Mouse (Mus musculus) heart, postnatal 0 days (tissue): Measurements from ENCODE around the gene Kitl. TPM values are rescaled to one million over a fixed set of nuclear protein-coding genes. Genes with fewer than 3 reads are reported as not detected.

ENCODE experiments used
- ATAC-seq: fragments of 200-750 bp; cut with Nextera tagmentation; 2 replicates; pipeline ENCODE4 v1.8.0; 2017; ENCODE audit warnings: low read depth, moderate number of reproducible peaks, moderate library complexity; ENCODE audit not compliant: insufficient read depth
- DNase-seq: peaks from one replicate; pipeline ENCODE4 v3.0.0-alpha.2; 2016; ENCODE audit warnings: low spot score
- H3K27ac ChIP-seq: fragments of 300-500 bp; sonication (generic); 2 replicates; pipeline ENCODE4 v1.5.1; 2014; ENCODE audit warnings: low read depth, mild to moderate bottlenecking
- H3K27me3 ChIP-seq: fragments of 300-500 bp; sonication (generic); 2 replicates; pipeline ENCODE4 v1.6.1; 2014; ENCODE audit warnings: low read length, mixed read lengths; ENCODE audit not compliant: control insufficient read depth, insufficient read depth
- H3K36me3 ChIP-seq: fragments of 300-500 bp; sonication (generic); replicated peaks from 2 replicates; pipeline ENCODE4 v1.6.1; 2014; ENCODE audit warnings: low read length, mixed read lengths; ENCODE audit not compliant: control insufficient read depth, insufficient read depth
- H3K4me1 ChIP-seq: fragments of 300-500 bp; sonication (generic); 2 replicates; pipeline ENCODE4 v1.6.1; 2014; ENCODE audit warnings: antibody characterized with exemption; ENCODE audit not compliant: control insufficient read depth, insufficient read depth
- H3K4me2 ChIP-seq: fragments of 300-500 bp; sonication (generic); 2 replicates; pipeline ENCODE4 v1.6.1; 2014; ENCODE audit warnings: low read depth, mild to moderate bottlenecking, low read length, moderate library complexity
- H3K4me3 ChIP-seq: fragments of 300-500 bp; sonication (generic); 2 replicates; pipeline ENCODE4 v1.5.1; 2014; ENCODE audit warnings: low read depth, low read length
- H3K9ac ChIP-seq: fragments of 300-500 bp; sonication (generic); replicated peaks from 2 replicates; pipeline ENCODE4 v1.6.1; 2014; ENCODE audit warnings: low read depth, low read length, mixed read lengths
- H3K9me3 ChIP-seq: fragments of 300-500 bp; sonication (generic); replicated peaks from 2 replicates; pipeline ENCODE4 v1.6.1; 2016; ENCODE audit warnings: low read length; ENCODE audit not compliant: control insufficient read depth
- CTCF ChIP-seq: IDR thresholded peaks from 2 replicates; pipeline ENCODE4 v1.5.1; 2016; ENCODE audit warnings: antibody characterized with exemption, control low read depth, low read depth
- EP300 ChIP-seq: IDR thresholded peaks from 2 replicates; pipeline ENCODE4 v1.6.1; 2016; ENCODE audit warnings: antibody characterized with exemption, low read depth
- WGBS: fragments of 180-500 bp; shearing (Covaris S2); extraction: QIAGEN DNeasy Blood & Tissue Kit; methylation state at CpG from one replicate; pipeline ENCODE4 v1.1.7; 2014; 5-methylcytosine and 5-hydroxymethylcytosine counted together
- polyA plus RNA-seq: library from polyadenylated mRNA; unstranded; fragments of >200 nt; fragmentation: Nextera tagmentation; extraction: Ambion mirVana; gene quantifications from 2 replicates; pipeline ENCODE4 v1.2.1, GENCODE M21; 2015
- total RNA-seq: library from RNA; depleted of rRNA; stranded (reverse); fragments of >200 nt; gene quantifications from 2 replicates; pipeline ENCODE4 v1.2.3, GENCODE M21; 2014; ENCODE audit warnings: low replicate concordance

Kitl gene
- total and polyA plus RNA-seq, 2 experiments from 2014 or later = 18.5 to 23.7 TPM

GRCm38 (mm10) chr10:99986745-99987144, 28.7 kb upstream of the Kitl start:
- 66% methylated on average over 8 of the region's 8 CpGs for WGBS
- DNase-seq (no peak), ATAC-seq (no peak)
- Histone ChIP-seq H3K27ac (no peak overlapping the region), H3K27me3 (no peaks in the 10 kb centered on the region), H3K9me3 (no peaks in the 10 kb centered on the region), H3K4me1 (no peaks in the 10 kb centered on the region), H3K9ac (no peak overlapping the region), H3K4me3 (no peak overlapping the region), H3K4me2 (no peak overlapping the region; the same call in 1 of the 2 replicates), H3K36me3 (no peaks in the 10 kb centered on the region)
- TF ChIP-seq EP300 = no peak
- TF ChIP-seq CTCF = no peak

GRCm38 (mm10) chr10:99989758-99990157, 25.7 kb upstream of the Kitl start:
- Histone ChIP-seq H3K9me3 (no peaks in the 10 kb centered on the region), H3K4me1 (no peaks in the 10 kb centered on the region), H3K9ac (no peak overlapping the region), H3K4me3 (no peak overlapping the region), H3K27ac (no peak overlapping the region), H3K27me3 (no peaks in the 10 kb centered on the region), H3K4me2 (no peak overlapping the region), H3K36me3 (no peaks in the 10 kb centered on the region)
- TF ChIP-seq CTCF (no peak), EP300 (no peak)
- DNase-seq (no peak), ATAC-seq (no peak)

- no peaks in the 10 kb centered on the region for H3K9me3 ChIP-seq
- no peaks in the 10 kb centered on the region for H3K4me1 ChIP-seq
- no peak for TF ChIP-seq CTCF
- no peak for TF ChIP-seq EP300
- DNase-seq = no peak
- H3K9ac ChIP-seq = no peak overlapping the region
- H3K4me2 ChIP-seq = no peak overlapping the region
- no peaks in the 10 kb centered on the region for H3K36me3 ChIP-seq
- no peak overlapping the region for H3K4me3 ChIP-seq
- no peaks in the 10 kb centered on the region for H3K27me3 ChIP-seq
- 35% methylated on average over 9 of the region's 9 CpGs for WGBS
- H3K27ac ChIP-seq = no peak overlapping the region
- ATAC-seq = no peak
Measured at GRCm38 (mm10) chr10:99992121-99992520, 23.3 kb upstream of the Kitl start.

- Histone ChIP-seq H3K4me2 (no peak overlapping the region), H3K4me3 (no peak overlapping the region), H3K27ac (no peak overlapping the region), H3K36me3 (no peaks in the 10 kb centered on the region), H3K27me3 (no peaks in the 10 kb centered on the region), H3K9ac (no peak overlapping the region), H3K9me3 (no peaks in the 10 kb centered on the region), H3K4me1 (no peaks in the 10 kb centered on the region)
- 85% methylated on average over 4 of the region's 4 CpGs for WGBS
- TF ChIP-seq EP300 = no peak
- TF ChIP-seq CTCF = no peak
- DNase-seq (no peak), ATAC-seq (no peak)
Measured at GRCm38 (mm10) chr10:100001452-100001851, 14.0 kb upstream of the Kitl start.

GRCm38 (mm10) chr10:100003797-100004196, 11.6 kb upstream of the Kitl start:
- DNase-seq = no peak
- no peak overlapping the region for H3K27ac ChIP-seq
- no peak for ATAC-seq
- no peaks in the 10 kb centered on the region for H3K9me3 ChIP-seq
- H3K4me3 ChIP-seq = no peak overlapping the region
- no peak overlapping the region for H3K4me2 ChIP-seq
- H3K9ac ChIP-seq = no peak overlapping the region
- no peaks in the 10 kb centered on the region for H3K27me3 ChIP-seq
- TF ChIP-seq EP300 = no peak
- TF ChIP-seq CTCF = no peak
- no peaks in the 10 kb centered on the region for H3K4me1 ChIP-seq
- WGBS = 81% methylated on average over 4 of the region's 4 CpGs
- no peaks in the 10 kb centered on the region for H3K36me3 ChIP-seq

- Histone ChIP-seq H3K4me2 (no peak overlapping the region), H3K27ac (no peak overlapping the region), H3K36me3 (no peaks in the 10 kb centered on the region), H3K4me1 (no peaks in the 10 kb centered on the region), H3K4me3 (no peak overlapping the region), H3K9me3 (no peaks in the 10 kb centered on the region), H3K9ac (no peak overlapping the region), H3K27me3 (no peaks in the 10 kb centered on the region)
- DNase-seq = no peak
- 86% methylated on average over 6 of the region's 6 CpGs for WGBS
- no peak for TF ChIP-seq CTCF
- TF ChIP-seq EP300 = no peak
- ATAC-seq = no peak
Measured at GRCm38 (mm10) chr10:100009681-100010080, 5.7 kb upstream of the Kitl start.
